Mouse (Mus musculus) hindbrain, embryonic 12.5 days (tissue): ENCODE data around the gene Olfr707. TPM values are rescaled to one million over a fixed set of nuclear protein-coding genes. Genes with fewer than 3 reads are reported as not detected.
"Not testable (repeated sequence)": the region's sequence is repeated elsewhere in the genome, so short reads cannot be mapped to it uniquely, and the experiment has no call there.

Experiments
- ATAC-seq: fragments of 200-750 bp; cut with Nextera tagmentation; 2 replicates; pipeline ENCODE4 v1.8.0; 2017; ENCODE audit warnings: moderate TSS enrichment; ENCODE audit not compliant: low FRiP score
- H3K27ac ChIP-seq: fragments of 300-500 bp; sonication (generic); 2 replicates; pipeline ENCODE4 v1.5.1; 2016; ENCODE audit warnings: mild to moderate bottlenecking
- H3K27me3 ChIP-seq: fragments of 300-500 bp; sonication (generic); 2 replicates; pipeline ENCODE4 v1.6.1; 2016; ENCODE audit warnings: mild to moderate bottlenecking
- H3K36me3 ChIP-seq: fragments of 300-500 bp; sonication (generic); 2 replicates; pipeline ENCODE4 v1.6.1; 2016; ENCODE audit warnings: mild to moderate bottlenecking
- H3K4me1 ChIP-seq: fragments of 300-500 bp; sonication (generic); 2 replicates; pipeline ENCODE4 v1.6.1; 2016
- H3K4me2 ChIP-seq: fragments of 300-500 bp; sonication (generic); replicated peaks from 2 replicates; pipeline ENCODE4 v1.6.1; 2016; ENCODE audit warnings: mild to moderate bottlenecking
- H3K4me3 ChIP-seq: fragments of 300-500 bp; sonication (generic); 2 replicates; pipeline ENCODE4 v1.5.1; 2016; ENCODE audit warnings: mild to moderate bottlenecking
- H3K9ac ChIP-seq: fragments of 300-500 bp; sonication (generic); 2 replicates; pipeline ENCODE4 v1.6.1; 2016; ENCODE audit warnings: mild to moderate bottlenecking, moderate library complexity
- H3K9me3 ChIP-seq: fragments of 300-500 bp; sonication (generic); replicated peaks from 2 replicates; pipeline ENCODE4 v1.6.1; 2016; ENCODE audit warnings: mild to moderate bottlenecking
- WGBS: fragments of 180-500 bp; shearing (Covaris S2); methylation state at CpG from one replicate; pipeline ENCODE4 v1.1.7; 2016; 5-methylcytosine and 5-hydroxymethylcytosine counted together
- polyA plus RNA-seq: library from polyadenylated mRNA; unstranded; fragments of >200 nt; fragmentation: Nextera tagmentation; extraction: Ambion mirVana; gene quantifications from 2 replicates; pipeline ENCODE4 v1.2.1, GENCODE M21; 2016

Gene Olfr707
- polyA plus RNA-seq: not detected in 2 replicates

DNA sequence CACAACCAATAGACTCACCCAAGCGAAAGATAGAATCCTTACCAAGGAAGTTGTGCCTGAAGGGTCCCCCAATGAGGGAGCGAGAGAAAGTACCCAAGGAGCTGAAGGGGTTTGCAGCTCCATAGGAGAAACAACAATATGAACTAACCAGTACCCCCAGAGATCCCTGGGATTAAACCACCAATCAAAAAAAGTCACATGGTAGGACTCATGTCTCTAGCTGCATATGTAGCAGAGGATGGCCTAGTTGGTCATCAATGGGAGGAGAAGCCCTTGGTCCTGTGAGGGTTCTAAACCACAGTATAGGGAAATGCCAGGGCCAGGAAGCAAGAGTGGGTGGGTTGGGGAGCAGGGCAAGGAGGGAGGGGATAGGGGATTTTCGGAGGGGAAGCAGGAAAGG is at the start of gene Olfr707:
Olfr707 (minus strand) TSS at position 101 of the 400 bp plus-strand sequence.
- 88% methylated on average over 3 of the region's 3 CpGs for WGBS
- not testable (repeated sequence) for H3K27ac ChIP-seq, H3K9me3 ChIP-seq, H3K4me2 ChIP-seq, H3K4me1 ChIP-seq, ATAC-seq, H3K9ac ChIP-seq, H3K36me3 ChIP-seq, H3K4me3 ChIP-seq, H3K27me3 ChIP-seq

- no peak within 1 kb of the TSS for H3K4me2 ChIP-seq
- no peaks in the 10 kb centered on the region for H3K4me1 ChIP-seq
- no peaks in the 10 kb centered on the region for H3K9me3 ChIP-seq
- ATAC-seq: no peak
- 80% methylated on average over 3 of the region's 3 CpGs for WGBS
- H3K36me3 ChIP-seq: no peaks in the 10 kb centered on the region
- H3K27me3 ChIP-seq: no peaks in the 10 kb centered on the region
- no peak within 1 kb of the TSS for H3K4me3 ChIP-seq
- no peak within 1 kb of the TSS for H3K9ac ChIP-seq
- no peak within 1 kb of the TSS for H3K27ac ChIP-seq
Measured at GRCm38 (mm10) chr7:106948212-106948611, 47.2 kb upstream of the Olfr707 start, which contains the start of gene Olfr710. Gene Olfr710, minus strand, starts transcription at chr7:106948312.

DNA sequence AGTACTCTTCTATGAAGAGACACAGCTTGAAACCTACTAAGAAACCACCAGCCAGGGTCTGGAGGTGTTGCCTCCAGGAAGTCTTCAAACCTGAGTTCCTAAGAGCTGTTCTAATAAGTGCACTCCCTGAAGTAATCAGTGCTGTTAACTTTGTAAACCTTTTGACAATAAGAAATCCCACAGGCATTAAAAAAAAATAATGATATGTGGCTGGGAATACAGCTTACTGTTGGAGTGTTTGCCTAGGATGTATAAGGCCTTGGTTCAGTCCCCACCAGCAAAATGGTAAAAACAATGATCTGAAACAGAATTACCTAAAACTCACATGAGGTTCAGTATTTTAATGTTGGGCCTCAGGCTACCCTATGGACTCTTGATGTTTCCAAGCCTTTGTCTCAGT is 31.1 kb upstream of the Olfr707 start, which contains the start of gene Olfr709-ps1:
Olfr709-ps1 (minus strand) TSS at position 101 of the 400 bp plus-strand sequence.
- H3K4me1 ChIP-seq: no peaks in the 10 kb centered on the region
- no peaks in the 10 kb centered on the region for H3K9me3 ChIP-seq
- H3K36me3 ChIP-seq: no peaks in the 10 kb centered on the region
- ATAC-seq: no peak
- H3K4me2 ChIP-seq: no peak within 1 kb of the TSS
- no peak within 1 kb of the TSS for H3K4me3 ChIP-seq
- H3K27ac ChIP-seq: no peak within 1 kb of the TSS
- no peak within 1 kb of the TSS for H3K9ac ChIP-seq
- no peaks in the 10 kb centered on the region for H3K27me3 ChIP-seq

GRCm38 (mm10) chr7:106920961-106921360 is 19.9 kb upstream of the Olfr707 start:
- 89% methylated on average over 7 of the region's 7 CpGs for WGBS
- not testable (repeated sequence) for H3K4me3 ChIP-seq, ATAC-seq, H3K4me1 ChIP-seq, H3K9me3 ChIP-seq, H3K4me2 ChIP-seq, H3K9ac ChIP-seq, H3K36me3 ChIP-seq, H3K27ac ChIP-seq, H3K27me3 ChIP-seq

DNA sequence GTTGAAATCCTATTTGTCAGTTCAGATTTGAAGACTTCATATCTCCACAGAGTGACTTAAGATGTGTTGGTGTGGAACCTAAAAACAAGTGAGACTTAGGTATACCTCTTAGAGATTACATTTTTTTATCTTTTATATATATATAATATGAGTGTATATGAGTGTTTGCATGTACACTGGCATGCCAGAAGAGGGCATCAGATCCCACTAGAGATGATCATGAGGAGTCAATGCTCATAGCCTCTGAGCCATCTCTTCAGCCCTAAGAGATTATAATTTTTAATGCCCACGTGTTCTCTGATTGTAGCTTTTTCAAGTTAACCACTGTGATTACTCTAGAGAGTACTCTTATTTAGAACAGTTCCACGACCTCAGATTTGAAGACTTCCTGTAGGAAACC is 6.6 kb upstream of the Olfr707 start, which contains the start of gene Olfr1532-ps1:
Olfr1532-ps1 (plus strand) TSS at position 326 of the 400 bp plus-strand sequence.
- no peak for ATAC-seq
- WGBS: 66% methylated on average over 2 of the region's 2 CpGs

DNA sequence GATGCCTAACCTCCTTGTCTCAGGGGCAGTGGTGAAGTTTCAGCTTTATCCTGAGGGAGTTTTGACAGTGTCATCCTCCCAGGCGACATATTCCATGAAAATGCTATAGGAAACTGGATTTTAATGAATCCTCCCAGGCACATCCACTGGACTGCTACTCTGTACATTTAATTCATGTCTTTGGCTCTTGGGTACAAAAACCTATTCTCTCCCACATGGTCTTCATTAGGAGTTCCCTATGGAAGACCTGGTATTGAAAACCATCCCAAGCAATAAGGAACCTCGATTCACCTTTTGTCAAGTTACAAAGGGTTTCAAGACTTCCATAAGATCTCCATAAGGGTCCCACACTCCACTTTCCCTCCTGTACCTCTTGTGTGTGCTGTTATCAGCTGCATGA is 13.0 kb downstream of the Olfr707 start, which contains the start of gene Olfr706:
Olfr706 (minus strand) TSS at position 101 of the 400 bp plus-strand sequence.
- no peaks in the 10 kb centered on the region for H3K27me3 ChIP-seq
- no peak within 1 kb of the TSS for H3K9ac ChIP-seq
- H3K27ac ChIP-seq: no peak within 1 kb of the TSS
- 91% methylated on average over 2 of the region's 2 CpGs for WGBS
- H3K4me3 ChIP-seq: no peak within 1 kb of the TSS
- no peak for ATAC-seq
- no peak within 1 kb of the TSS for H3K4me2 ChIP-seq
- H3K4me1 ChIP-seq: no peaks in the 10 kb centered on the region
- no peaks in the 10 kb centered on the region for H3K9me3 ChIP-seq
- no peaks in the 10 kb centered on the region for H3K36me3 ChIP-seq

More for the DNA sequence above, 6.6 kb upstream of the Olfr707 start, which contains the start of gene Olfr1532-ps1:
- Histone ChIP-seq H3K4me3 (no peak within 1 kb of the TSS), H3K9ac (no peak within 1 kb of the TSS), H3K9me3 (no peaks in the 10 kb centered on the region; the same call in 1 of the 2 replicates), H3K36me3 (no peaks in the 10 kb centered on the region), H3K4me2 (no peak within 1 kb of the TSS), H3K27ac (no peak within 1 kb of the TSS), H3K4me1 (no peaks in the 10 kb centered on the region), H3K27me3 (no peaks in the 10 kb centered on the region)

GRCm38 (mm10) chr7:106876791-106877190 is 24.2 kb downstream of the Olfr707 start, which contains the start of gene Olfr705:
Gene Olfr705, minus strand, starts transcription at chr7:106876891.
- Histone ChIP-seq H3K4me3 (no peak within 1 kb of the TSS), H3K4me1 (no peaks in the 10 kb centered on the region), H3K27me3 (no peaks in the 10 kb centered on the region), H3K9me3 (no peaks in the 10 kb centered on the region), H3K36me3 (no peaks in the 10 kb centered on the region), H3K4me2 (no peak within 1 kb of the TSS), H3K27ac (no peak within 1 kb of the TSS), H3K9ac (no peak within 1 kb of the TSS)
- 84% methylated on average over 3 of the region's 3 CpGs for WGBS
- ATAC-seq: no peak

DNA sequence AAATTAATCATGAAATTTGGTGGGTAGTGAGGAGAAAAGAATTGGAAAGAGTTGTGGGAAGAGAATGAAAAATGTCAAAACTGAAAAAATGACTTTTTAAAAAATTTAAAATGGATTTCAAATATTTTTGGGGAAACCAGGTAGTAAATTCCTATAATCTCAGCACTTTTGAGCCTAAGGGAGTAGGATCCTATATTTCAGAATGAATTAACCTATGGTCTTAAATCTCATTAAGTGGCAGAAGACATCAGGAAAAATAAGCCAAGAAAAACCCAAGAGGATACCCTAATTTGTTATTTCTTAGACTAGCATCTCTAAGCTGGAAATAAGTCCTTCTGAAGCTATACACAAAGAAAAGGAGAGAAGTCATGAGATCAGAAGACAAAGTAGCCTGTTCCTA is 38.2 kb downstream of the Olfr707 start, which contains the start of gene Olfr704:
Olfr704 (plus strand) TSS at position 301 of the 400 bp plus-strand sequence.
- Histone ChIP-seq H3K27ac (no peak within 1 kb of the TSS), H3K27me3 (no peaks in the 10 kb centered on the region), H3K9ac (no peak within 1 kb of the TSS), H3K9me3 (no peaks in the 10 kb centered on the region), H3K4me2 (no peak within 1 kb of the TSS), H3K36me3 (no peaks in the 10 kb centered on the region), H3K4me3 (no peak within 1 kb of the TSS), H3K4me1 (no peaks in the 10 kb centered on the region)
- no peak for ATAC-seq

DNA sequence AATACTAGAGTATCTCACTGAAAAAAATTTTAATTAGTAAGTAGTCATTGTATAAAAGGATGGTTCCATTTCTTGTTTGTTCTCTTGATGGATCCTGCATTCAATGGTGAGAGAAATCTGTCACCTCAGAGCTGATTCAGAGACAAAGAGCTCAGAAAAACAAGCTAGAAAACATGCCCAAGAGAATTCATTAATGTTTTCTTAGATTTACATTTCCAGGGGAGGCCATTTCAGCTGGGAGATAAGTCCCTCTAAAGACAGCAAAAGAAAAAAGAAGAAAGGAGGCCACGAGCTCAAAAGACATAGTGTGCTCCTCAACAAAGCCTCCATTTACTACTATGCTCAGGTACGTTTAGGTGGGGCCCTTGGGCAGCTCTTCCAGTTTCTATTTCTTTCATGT is 58.0 kb downstream of the Olfr707 start, which contains the start of gene Olfr703:
Olfr703 (plus strand) TSS at position 301 of the 400 bp plus-strand sequence.
- H3K27me3 ChIP-seq: no peaks in the 10 kb centered on the region
- no peak within 1 kb of the TSS for H3K4me3 ChIP-seq
- no peak within 1 kb of the TSS for H3K27ac ChIP-seq
- 63% methylated on average over 2 of the region's 2 CpGs for WGBS
- H3K4me2 ChIP-seq: no peak within 1 kb of the TSS
- no peak for ATAC-seq
- no peak within 1 kb of the TSS for H3K9ac ChIP-seq
- H3K4me1 ChIP-seq: no peaks in the 10 kb centered on the region
- H3K36me3 ChIP-seq: no peaks in the 10 kb centered on the region
- no peaks in the 10 kb centered on the region for H3K9me3 ChIP-seq

Other genes with a start within 250 kb of the Olfr707 start
- not detected in 2 replicates for gene Olfr693, start 220.7 kb downstream of the Olfr707 start, polyA plus RNA-seq
- not detected in 2 replicates for gene Olfr694, start 209.4 kb downstream of the Olfr707 start, polyA plus RNA-seq
- gene Olfr695, start 184.8 kb downstream of the Olfr707 start, polyA plus RNA-seq: not detected in 2 replicates
- gene Olfr697, start 158.8 kb downstream of the Olfr707 start, polyA plus RNA-seq: not detected in 2 replicates
- gene Olfr698, start 145.8 kb downstream of the Olfr707 start, polyA plus RNA-seq: not detected in 2 replicates
- not detected in 2 replicates for gene Olfr699, start 108.0 kb downstream of the Olfr707 start, polyA plus RNA-seq
- not detected in 2 replicates for gene Olfr700, start 92.4 kb downstream of the Olfr707 start, polyA plus RNA-seq
- gene Olfr701, start 87.1 kb downstream of the Olfr707 start, polyA plus RNA-seq: not detected in 2 replicates
- not detected in 2 replicates for gene Olfr702, start 67.3 kb downstream of the Olfr707 start, polyA plus RNA-seq
- not detected in 2 replicates for gene Olfr703, start 57.9 kb downstream of the Olfr707 start, polyA plus RNA-seq
- gene Olfr704, start 38.1 kb downstream of the Olfr707 start, polyA plus RNA-seq: not detected in 2 replicates
- gene Olfr705, start 24.4 kb downstream of the Olfr707 start, polyA plus RNA-seq: not detected in 2 replicates
- not detected in 2 replicates for gene Olfr706, start 13.1 kb downstream of the Olfr707 start, polyA plus RNA-seq
- not detected in 2 replicates for gene Olfr1532-ps1, start 6.8 kb upstream of the Olfr707 start, polyA plus RNA-seq
- gene Olfr709-ps1, start 31.0 kb upstream of the Olfr707 start, polyA plus RNA-seq: not detected in 2 replicates
- not detected in 2 replicates for gene Olfr710, start 47.1 kb upstream of the Olfr707 start, polyA plus RNA-seq
- not detected in 2 replicates for gene Olfr6, start 62.7 kb upstream of the Olfr707 start, polyA plus RNA-seq
- gene Olfr711, start 74.2 kb upstream of the Olfr707 start, polyA plus RNA-seq: not detected in 2 replicates
- not detected in 2 replicates for gene Olfr2, start 104.8 kb upstream of the Olfr707 start, polyA plus RNA-seq
- gene Olfr713, start 129.9 kb upstream of the Olfr707 start, polyA plus RNA-seq: not detected in 2 replicates
- gene Olfr714, start 169.7 kb upstream of the Olfr707 start, polyA plus RNA-seq: not detected in 2 replicates
- gene Olfr17, start 192.0 kb upstream of the Olfr707 start, polyA plus RNA-seq: not detected in 2 replicates
- gene Olfr715b, start 209.1 kb upstream of the Olfr707 start, polyA plus RNA-seq: not detected in 2 replicates
- gene Olfr715, start 229.8 kb upstream of the Olfr707 start, polyA plus RNA-seq: not detected in 2 replicates
- gene Olfr716, start 237.1 kb upstream of the Olfr707 start, polyA plus RNA-seq: not detected in 2 replicates